21 mouse cellular contexts compared by ENCODE assay signal in the genomic region with DNA sequence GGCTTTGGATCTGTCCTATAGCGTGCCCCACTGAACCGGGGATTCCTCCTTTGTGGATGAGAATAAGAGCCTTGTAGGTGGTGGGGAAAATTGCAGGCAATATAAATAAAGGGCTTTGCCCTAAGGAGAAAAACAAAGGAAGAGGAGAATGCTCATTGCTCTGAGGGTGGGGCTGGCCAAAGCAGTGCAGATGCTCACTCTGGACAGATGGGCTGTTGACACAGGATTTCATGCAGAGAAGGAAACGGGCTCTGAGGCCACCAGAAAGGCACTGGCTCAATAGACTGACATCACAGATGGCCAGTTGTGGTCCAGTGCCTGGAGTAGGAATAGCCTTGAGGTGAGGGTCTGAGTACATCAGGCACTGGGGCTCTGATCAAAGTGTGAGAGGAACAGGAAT.
A peak's percentile ranks its signal among the peaks of the same experiment; 100 is the strongest.
DNase-seq lines count a peak whose midpoint lies in the region; ATAC-seq and TF ChIP-seq lines count a peak whose summit lies in the region.
"Had no signal": no experiment of that assay in that cellular context is flagged by ENCODE, and none has a peak within 500 bp of the region (broad histone marks: within the 10 kb centered on the region; RNA-seq: fewer than 3 reads in every experiment).

No protein-coding gene starts in this region.

- WGBS in forebrain, embryonic 10.5 days, result 46% methylated on average over 3 of the region's 3 CpGs
- WGBS in forebrain, postnatal 0 days, result 40% methylated on average over 3 of the region's 3 CpGs
- 27% methylated on average over 3 of the region's 3 CpGs for WGBS in hindbrain, embryonic 11.5 days
- WGBS in hindbrain, embryonic 12.5 days, result 28% methylated on average over 3 of the region's 3 CpGs
- 35% methylated on average over 3 of the region's 3 CpGs for WGBS in midbrain, embryonic 12.5 days
- 42% methylated on average over 3 of the region's 3 CpGs for WGBS in midbrain, embryonic 16.5 days

- no peak overlapping the region for H3K4me2 ChIP-seq in forebrain, postnatal 0 days (ENCODE audit: low read depth)
- no peak overlapping the region for H3K4me2 ChIP-seq in hindbrain, embryonic 11.5 days (replicated peaks; ENCODE audit: low read depth, low read length)
- H3K4me2 ChIP-seq in hindbrain, embryonic 12.5 days (replicated peaks), result no peak overlapping the region
- H3K4me2 ChIP-seq in midbrain, embryonic 12.5 days (replicated peaks), result no peak overlapping the region
- H3K4me2 ChIP-seq in midbrain, embryonic 16.5 days (ENCODE audit: low read length), result no peak overlapping the region
- H3K4me2 ChIP-seq: heart, embryonic 11.5 days; hindbrain, embryonic 15.5 days; intestine, embryonic 15.5 days had no signal

- H3K4me3 ChIP-seq in forebrain, embryonic 10.5 days, result no peak overlapping the region
- no peak overlapping the region for H3K4me3 ChIP-seq in forebrain, postnatal 0 days (ENCODE audit: low read depth, low read length)
- H3K4me3 ChIP-seq in hindbrain, embryonic 11.5 days (ENCODE audit: low read depth, low read length), result no peak overlapping the region
- H3K4me3 ChIP-seq in hindbrain, embryonic 12.5 days, result no peak overlapping the region
- H3K4me3 ChIP-seq in midbrain, embryonic 12.5 days, result no peak overlapping the region
- no peak overlapping the region for H3K4me3 ChIP-seq in midbrain, embryonic 16.5 days (ENCODE audit: low read depth, low read length)
- H3K4me3 ChIP-seq: gastrocnemius, adult 2 months; hindbrain, embryonic 15.5 days; intestine, embryonic 15.5 days had no signal

- peaks cover 27% of the 10 kb centered on the region for H3K4me1 ChIP-seq in forebrain, embryonic 10.5 days
- peaks cover 5% of the 10 kb centered on the region; the same call in 1 of the 2 replicates for H3K4me1 ChIP-seq in forebrain, postnatal 0 days (ENCODE audit: insufficient read depth)
- H3K4me1 ChIP-seq in hindbrain, embryonic 11.5 days (replicated peaks; ENCODE audit: control insufficient read depth, insufficient read depth, low read length), result no peaks in the 10 kb centered on the region
- peaks cover 24% of the 10 kb centered on the region for H3K4me1 ChIP-seq in hindbrain, embryonic 12.5 days
- H3K4me1 ChIP-seq in midbrain, embryonic 12.5 days, result peaks cover 19% of the 10 kb centered on the region
- H3K4me1 ChIP-seq in midbrain, embryonic 16.5 days (ENCODE audit: control insufficient read depth, insufficient read depth, low read length), result no peaks in the 10 kb centered on the region; the same call in 1 of the 2 replicates
- H3K4me1 ChIP-seq: intestine, embryonic 15.5 days had no signal

- no peak for TF ChIP-seq CTCF in forebrain, postnatal 0 days (IDR thresholded peaks at IDR 0.05; ENCODE audit: low read depth)

- no peak for ATAC-seq in forebrain, postnatal 0 days
- ATAC-seq in hindbrain, embryonic 11.5 days (ENCODE audit: low FRiP score), result no peak; the same call in 1 of the 2 replicates
- no peak for ATAC-seq in hindbrain, embryonic 12.5 days (ENCODE audit: low FRiP score)
- 0 out of 2 replicates have a peak, but pooled peaks have one; percentile 23 for ATAC-seq in midbrain, embryonic 12.5 days (ENCODE audit: low FRiP score, low read depth)
- ATAC-seq in midbrain, embryonic 16.5 days, result no peak
- ATAC-seq: activated CD4-positive, CD25-positive, alpha-beta regulatory T cell, adult 4 months; forebrain, embryonic 16.5 days; intestine, embryonic 15.5 days had no signal

- peak; percentile 42 for DNase-seq in embryo, embryonic 10 days (ENCODE audit: low spot score)
- no peak for DNase-seq in embryo, embryonic 11 days
- no peak for DNase-seq in forebrain, embryonic 10.5 days (ENCODE audit: extremely low spot score, low spot score)
- DNase-seq in forebrain, postnatal 0 days, result no peak
- peak; percentile 25 for DNase-seq in hindbrain, embryonic 11.5 days (ENCODE audit: low spot score)
- DNase-seq: adrenal gland, adult 8-10 months; adrenal gland, postnatal 36 days; cerebellum, adult 18-20 months; cerebellum, adult 9-10 months; cerebellum, postnatal 14 days; gastrocnemius, adult 2 months; gastrocnemius, postnatal 14 days; kidney, adult 11 months had no signal

- H3K27me3 ChIP-seq in forebrain, embryonic 10.5 days (ENCODE audit: poor library complexity, severe bottlenecking), result peaks cover 6% of the 10 kb centered on the region
- H3K27me3 ChIP-seq in forebrain, postnatal 0 days (ENCODE audit: insufficient read depth, low read length), result no peaks in the 10 kb centered on the region
- H3K27me3 ChIP-seq in hindbrain, embryonic 11.5 days (ENCODE audit: control insufficient read depth, insufficient read depth, low read length), result no peaks in the 10 kb centered on the region
- peaks cover 4% of the 10 kb centered on the region; the same call in 1 of the 2 replicates for H3K27me3 ChIP-seq in hindbrain, embryonic 12.5 days
- peaks cover 6% of the 10 kb centered on the region for H3K27me3 ChIP-seq in midbrain, embryonic 12.5 days
- H3K27me3 ChIP-seq in midbrain, embryonic 16.5 days (ENCODE audit: control insufficient read depth, insufficient read depth, low read depth, low read length), result no peaks in the 10 kb centered on the region
- H3K27me3 ChIP-seq: hindbrain, embryonic 15.5 days; intestine, embryonic 15.5 days had no signal

- peaks cover 3% of the 10 kb centered on the region; the same call in 1 of the 2 replicates for H3K9me3 ChIP-seq in forebrain, embryonic 10.5 days
- H3K9me3 ChIP-seq in forebrain, postnatal 0 days (ENCODE audit: low read length), result no peaks in the 10 kb centered on the region
- H3K9me3 ChIP-seq in hindbrain, embryonic 11.5 days (ENCODE audit: control insufficient read depth, low read length), result no peaks in the 10 kb centered on the region
- no peaks in the 10 kb centered on the region for H3K9me3 ChIP-seq in hindbrain, embryonic 12.5 days (replicated peaks)
- H3K9me3 ChIP-seq in midbrain, embryonic 12.5 days, result no peaks in the 10 kb centered on the region
- no peaks in the 10 kb centered on the region for H3K9me3 ChIP-seq in midbrain, embryonic 16.5 days (replicated peaks; ENCODE audit: control insufficient read depth, low read length, poor library complexity, severe bottlenecking)
- H3K9me3 ChIP-seq: hindbrain, embryonic 15.5 days; intestine, embryonic 15.5 days had no signal

- no peak overlapping the region for H3K9ac ChIP-seq in forebrain, postnatal 0 days
- H3K9ac ChIP-seq in hindbrain, embryonic 11.5 days (ENCODE audit: low read depth, low read length), result no peak overlapping the region
- H3K9ac ChIP-seq in hindbrain, embryonic 12.5 days, result no peak overlapping the region
- no peak overlapping the region for H3K9ac ChIP-seq in midbrain, embryonic 12.5 days (replicated peaks)
- no peak overlapping the region for H3K9ac ChIP-seq in midbrain, embryonic 16.5 days (ENCODE audit: low read depth, low read length)
- H3K9ac ChIP-seq: hindbrain, embryonic 15.5 days; intestine, embryonic 15.5 days had no signal

- no peaks in the 10 kb centered on the region for H3K36me3 ChIP-seq in forebrain, embryonic 10.5 days (replicated peaks)
- H3K36me3 ChIP-seq in forebrain, postnatal 0 days (ENCODE audit: insufficient read depth), result no peaks in the 10 kb centered on the region
- H3K36me3 ChIP-seq in hindbrain, embryonic 11.5 days (ENCODE audit: control insufficient read depth, insufficient read depth, low read length), result no peaks in the 10 kb centered on the region
- no peaks in the 10 kb centered on the region for H3K36me3 ChIP-seq in hindbrain, embryonic 12.5 days
- no peaks in the 10 kb centered on the region for H3K36me3 ChIP-seq in midbrain, embryonic 12.5 days
- no peaks in the 10 kb centered on the region for H3K36me3 ChIP-seq in midbrain, embryonic 16.5 days (ENCODE audit: control insufficient read depth, insufficient read depth, low read length)
- H3K36me3 ChIP-seq: hindbrain, embryonic 15.5 days; intestine, embryonic 15.5 days had no signal

- H3K27ac ChIP-seq in forebrain, embryonic 10.5 days, result peak overlapping the region; percentile 25; the same call in 1 of the 2 replicates
- no peak overlapping the region for H3K27ac ChIP-seq in forebrain, postnatal 0 days (ENCODE audit: low read depth, low read length)
- no peak overlapping the region for H3K27ac ChIP-seq in hindbrain, embryonic 11.5 days (ENCODE audit: low read depth, low read length)
- H3K27ac ChIP-seq in hindbrain, embryonic 12.5 days, result no peak overlapping the region
- no peak overlapping the region for H3K27ac ChIP-seq in midbrain, embryonic 12.5 days (replicated peaks)
- no peak overlapping the region for H3K27ac ChIP-seq in midbrain, embryonic 16.5 days (ENCODE audit: low read length)
- H3K27ac ChIP-seq: gastrocnemius, adult 2 months; hindbrain, embryonic 15.5 days; intestine, embryonic 15.5 days had no signal

Comparison
In these comparisons a context has a peak if more than half of its experiments do, and no peak if none do; other contexts are left out.
1. DNase-seq: peak in embryo, embryonic 10 days (single experiment) and hindbrain, embryonic 11.5 days (single experiment); none in embryo, embryonic 11 days (single experiment), forebrain, embryonic 10.5 days (single experiment) and forebrain, postnatal 0 days (single experiment).